9 mouse cellular contexts compared by ENCODE assay signal in genomic region chr9:65975886-65976285, GRCm38 (mm10).
DNase-seq lines count a peak whose midpoint lies in the region; ATAC-seq and TF ChIP-seq lines count a peak whose summit lies in the region.
"Had no signal": no experiment of that assay in that cellular context is flagged by ENCODE, and none has a peak within 500 bp of the region (broad histone marks: within the 10 kb centered on the region; RNA-seq: fewer than 3 reads in every experiment).

No protein-coding gene starts in this region.

- ATAC-seq in lung, postnatal 0 days, result no peak
- ATAC-seq in inflammation-experienced regulatory T-cells, adult 6 months, result no peak

- H3K27ac ChIP-seq in lung, postnatal 0 days (ENCODE audit: low read length), result no peak overlapping the region

- DNase-seq in embryo, embryonic 10.5 days (ENCODE audit: low spot score), result peak; percentile 18
- no peak for DNase-seq in embryo, embryonic 10 days (ENCODE audit: low spot score)
- peak; percentile 10 for DNase-seq in lung, postnatal 10 days
- no peak for DNase-seq in lung, postnatal 0 days (ENCODE audit: low spot score)
- peak; percentile 64 to 70 for DNase-seq in cerebellum, postnatal 14 days
- peak; percentile 23 to 41 for DNase-seq in layer of hippocampus, postnatal 10 days (ENCODE audit: low spot score in 2 of 2)
- no peak for DNase-seq in thymus, postnatal 14 days
- DNase-seq: thymus, postnatal 4 days had no signal

- H3K27me3 ChIP-seq in lung, postnatal 0 days (replicated peaks; ENCODE audit: insufficient read depth, low read length), result no peaks in the 10 kb centered on the region

- TF ChIP-seq EP300 in lung, postnatal 0 days (IDR thresholded peaks at IDR 0.05), result no peak

- H3K4me1 ChIP-seq in lung, postnatal 0 days (ENCODE audit: insufficient read depth, low read depth, low read length), result no peaks in the 10 kb centered on the region

- H3K9ac ChIP-seq in lung, postnatal 0 days (replicated peaks; ENCODE audit: low read depth), result no peak overlapping the region

- H3K36me3 ChIP-seq in lung, postnatal 0 days (ENCODE audit: insufficient read depth, low read length), result no peaks in the 10 kb centered on the region

- no peaks in the 10 kb centered on the region for H3K9me3 ChIP-seq in lung, postnatal 0 days (ENCODE audit: low read length)

- no peak overlapping the region for H3K4me3 ChIP-seq in lung, postnatal 0 days (ENCODE audit: low read depth, low read length)

- TF ChIP-seq CTCF in lung, postnatal 0 days (IDR thresholded peaks at IDR 0.05), result no peak

- H3K4me2 ChIP-seq in lung, postnatal 0 days (replicated peaks; ENCODE audit: low read depth, low read length), result no peak overlapping the region

Comparison
In these comparisons a context has a peak if more than half of its experiments do, and no peak if none do; other contexts are left out.
1. DNase-seq: peak in embryo, embryonic 10.5 days (single experiment), lung, postnatal 10 days (single experiment), cerebellum, postnatal 14 days (2 of 2) and layer of hippocampus, postnatal 10 days (2 of 2); none in embryo, embryonic 10 days (single experiment), lung, postnatal 0 days (single experiment) and thymus, postnatal 14 days (single experiment).